Mouse (Mus musculus) left cerebral cortex, postnatal 10 days (tissue): ENCODE data around the gene Prox2. TPM values are rescaled to one million over a fixed set of nuclear protein-coding genes. Genes with fewer than 3 reads are reported as not detected.
"Not testable (repeated sequence)": the region's sequence is repeated elsewhere in the genome, so short reads cannot be mapped to it uniquely, and the experiment has no call there.

Experiments used
- DNase-seq, 2 experiments: peaks; one replicate each; pipeline ENCODE4 v3.0.0; 2021 to 2022; ENCODE audit warnings: low spot score in 2 of 2, mixed read lengths in 1 of 2; ENCODE audit errors: extremely low spot score in 1 of 2
- intact Hi-C: fragments of 180-260 bp; cut with DNase I; formaldehyde crosslinking; loops from one replicate; pipeline ENCODE4 v1.15.1; 2025
- total RNA-seq, 2 experiments: library from RNA; stranded (reverse); gene quantifications; 2 replicates each; pipeline ENCODE4 v1.2.3; 2021

Prox2 gene
- 1 to 10 TPM in 1 of 2 experiments, under 1 TPM in 1; 0.51 to 1.0 TPM for total RNA-seq

GRCm38 (mm10) chr12:85110698-85111592 is at the start of gene Prox2, which contains the start of gene Dlst:
Gene Prox2, minus strand, starts transcription at chr12:85110759.
Gene Dlst, plus strand, starts transcription at chr12:85110833.
- intact Hi-C loops = no loop called here
- peak; percentile 84 to 93 for DNase-seq

GRCm38 (mm10) chr12:85159592-85159991 is 49.0 kb upstream of the Prox2 start:
- DNase-seq = no peak
- intact Hi-C loops = no loop called here

- DNase-seq = no peak
These were observed 48.2 kb upstream of the Prox2 start for GRCm38 (mm10) chr12:85158801-85159200.

GRCm38 (mm10) chr12:85157797-85158460 is 47.4 kb upstream of the Prox2 start:
- no peak for DNase-seq
- intact Hi-C loops = no loop called here

More at GRCm38 (mm10) chr12:85158801-85159200, 48.2 kb upstream of the Prox2 start:
- intact Hi-C loops = no loop called here

- DNase-seq = no peak
- intact Hi-C loops = no loop called here
These were observed 45.8 kb upstream of the Prox2 start for GRCm38 (mm10) chr12:85156324-85156723.

- intact Hi-C loops = no loop called here
- no peak for DNase-seq
These were observed 42.5 kb upstream of the Prox2 start for GRCm38 (mm10) chr12:85153011-85153410.

GRCm38 (mm10) chr12:85151002-85151774 is 40.6 kb upstream of the Prox2 start, which contains the start of gene Rps6kl1:
Gene Rps6kl1, minus strand, starts transcription at chr12:85151264.
- intact Hi-C loops = no loop called here
- DNase-seq = peak; percentile 70 to 79

GRCm38 (mm10) chr12:85150321-85151001 is 39.9 kb upstream of the Prox2 start:
- intact Hi-C loops = no loop called here
- DNase-seq = no peak

GRCm38 (mm10) chr12:85146881-85147280 is 36.3 kb upstream of the Prox2 start:
- intact Hi-C loops = no loop called here
- DNase-seq = no peak

- intact Hi-C loops = no loop called here
- no peak for DNase-seq
These were observed 35.8 kb upstream of the Prox2 start for GRCm38 (mm10) chr12:85146355-85146754.

- intact Hi-C loops = loop anchor here (2.0 kb wide), 1 partner anchor 143 kb away; the partner anchor contains the start of genes Acyp1 and Zc2hc1c
These were observed 35.1 kb upstream of the Prox2 start for GRCm38 (mm10) chr12:85145630-85146029.

GRCm38 (mm10) chr12:85144821-85145220 is 34.3 kb upstream of the Prox2 start:
- DNase-seq = no peak
- intact Hi-C loops = loop anchor here (2.0 kb wide), 1 partner anchor 144 kb away; the partner anchor contains the start of genes Acyp1 and Zc2hc1c

More at GRCm38 (mm10) chr12:85145630-85146029, 35.1 kb upstream of the Prox2 start:
- no peak for DNase-seq

- intact Hi-C loops = loop anchor here (2.0 kb wide), 1 partner anchor 145 kb away; the partner anchor contains the start of genes Acyp1 and Zc2hc1c
- DNase-seq = not testable (repeated sequence)
These were observed 33.7 kb upstream of the Prox2 start for GRCm38 (mm10) chr12:85144276-85144675.

- intact Hi-C loops = loop anchor here (2.0 kb wide), 1 partner anchor 162 kb away; no protein-coding TSS in a partner anchor
These were observed 32.2 kb upstream of the Prox2 start for GRCm38 (mm10) chr12:85142803-85143202.

GRCm38 (mm10) chr12:85141096-85141495 is 30.5 kb upstream of the Prox2 start:
- intact Hi-C loops = no loop called here

More at GRCm38 (mm10) chr12:85142803-85143202, 32.2 kb upstream of the Prox2 start:
- DNase-seq = peak; percentile 67 to 86

GRCm38 (mm10) chr12:85140036-85140701 is 29.6 kb upstream of the Prox2 start:
- no peak for DNase-seq
- intact Hi-C loops = no loop called here

More at GRCm38 (mm10) chr12:85141096-85141495, 30.5 kb upstream of the Prox2 start:
- DNase-seq = no peak

GRCm38 (mm10) chr12:85136627-85137026 is 26.1 kb upstream of the Prox2 start:
- intact Hi-C loops = no loop called here
- no peak for DNase-seq
